Mouse (Mus musculus): ENCODE measurements around the gene Serpini1. TPM values are rescaled to one million over a fixed set of nuclear protein-coding genes. Genes with fewer than 3 reads are reported as not detected.
"Not testable (repeated sequence)": the region's sequence is repeated elsewhere in the genome, so short reads cannot be mapped to it uniquely, and the experiment has no call there.

Gene Serpini1
- total RNA-seq, 1 experiment from 2014 or later = 12.5 TPM

DNA sequence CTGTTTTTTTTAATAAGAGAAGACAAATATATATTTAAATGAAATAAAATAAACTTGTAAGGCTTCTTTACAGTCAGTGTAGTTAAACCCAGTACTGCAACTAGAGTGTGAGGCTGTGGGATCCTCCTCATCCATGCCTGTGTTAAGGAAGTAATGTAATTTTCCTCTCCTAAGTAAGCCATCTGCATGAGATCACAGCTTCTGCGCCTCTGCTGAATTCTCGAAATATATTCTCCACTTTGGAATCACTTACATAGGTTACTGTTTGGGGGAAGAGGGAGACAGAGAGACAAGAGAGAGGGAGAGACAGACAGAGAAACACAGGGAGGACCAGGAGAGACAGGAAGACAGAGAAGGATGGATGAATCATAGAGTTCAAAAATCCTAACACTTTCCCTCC lies 67.3 kb downstream of the Serpini1 start:
- no peak for ATAC-seq (replicated peaks in 1 of 2; ENCODE audit: insufficient read depth in 1 of 2, low FRiP score in 2 of 2, low TSS enrichment in 1 of 2, low read depth in 1 of 2, poor library complexity in 2 of 2, severe bottlenecking in 2 of 2)

DNA sequence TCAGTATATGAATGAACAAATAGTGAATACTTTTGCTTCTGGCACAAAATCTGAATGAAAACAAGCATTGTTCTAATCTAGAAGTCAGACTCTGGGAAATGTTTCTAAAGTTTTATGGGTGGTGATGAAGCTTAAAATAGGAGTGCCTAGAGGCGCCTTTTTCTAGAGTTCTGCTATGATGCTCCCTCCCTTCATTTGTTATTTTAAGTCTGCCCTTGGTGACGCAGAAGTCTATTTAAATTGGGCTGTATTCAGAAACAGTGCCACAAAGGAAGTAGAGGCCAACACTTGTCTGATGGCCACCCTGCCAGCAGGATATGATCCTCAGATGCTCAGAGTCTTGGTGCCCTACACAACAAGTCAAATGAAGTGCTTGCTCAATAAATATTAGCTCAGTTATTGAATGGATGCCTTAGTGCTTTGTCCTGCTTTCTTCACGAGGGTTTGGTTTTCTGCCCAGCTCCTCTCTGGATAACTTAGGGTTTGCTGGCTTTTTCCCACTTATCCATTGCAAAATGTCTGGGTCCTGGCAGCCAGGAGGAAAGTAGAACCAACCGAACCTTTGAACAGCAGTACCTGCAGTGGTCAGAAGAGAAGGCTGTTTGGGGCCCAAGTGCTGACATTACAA lies 73.8 kb downstream of the Serpini1 start:
- no peak for ATAC-seq (replicated peaks in 1 of 2; ENCODE audit: insufficient read depth in 1 of 2, low FRiP score in 2 of 2, low TSS enrichment in 1 of 2, low read depth in 1 of 2, poor library complexity in 2 of 2, severe bottlenecking in 2 of 2)

DNA sequence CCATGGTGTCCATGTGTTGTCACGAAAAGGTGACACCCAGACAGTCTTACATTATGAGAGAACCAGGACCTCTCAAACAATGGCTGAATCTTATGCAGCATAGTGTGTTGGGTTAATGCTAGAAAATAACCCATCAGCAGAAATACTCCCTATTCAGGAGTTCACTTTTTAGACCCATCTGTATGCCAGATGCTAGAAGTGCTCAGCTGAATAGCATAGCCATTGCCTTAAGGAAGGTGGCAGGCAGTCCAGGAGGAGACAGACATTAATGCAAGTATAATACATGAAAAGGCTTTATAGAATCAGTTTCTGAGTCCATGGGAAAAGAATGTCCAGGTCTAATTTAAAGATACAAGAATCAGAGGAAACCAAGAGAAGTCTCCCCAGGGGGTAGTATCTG lies 75.9 kb downstream of the Serpini1 start:
- no peak for ATAC-seq (replicated peaks in 1 of 2; ENCODE audit: insufficient read depth in 1 of 2, low FRiP score in 2 of 2, low TSS enrichment in 1 of 2, low read depth in 1 of 2, poor library complexity in 2 of 2, severe bottlenecking in 2 of 2)

DNA sequence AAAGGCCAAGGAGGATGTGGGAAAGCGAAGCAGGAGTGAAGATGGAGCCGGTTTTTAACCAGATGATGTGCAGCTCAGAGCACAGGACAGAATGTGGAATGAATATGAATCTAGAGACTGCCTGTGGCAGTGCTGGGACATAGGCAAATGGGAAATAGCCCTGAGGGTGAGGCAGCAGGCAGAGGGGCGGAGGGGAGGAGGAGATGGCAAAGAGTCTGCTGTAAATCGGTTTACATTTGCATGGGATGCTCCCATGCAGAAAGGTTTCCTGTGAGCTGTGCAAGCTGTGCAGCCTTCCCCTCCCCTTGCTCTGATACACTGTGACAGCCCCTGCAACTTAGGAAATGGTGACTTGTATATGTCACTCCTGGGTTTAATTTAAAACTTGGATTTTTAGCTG lies 76.3 kb downstream of the Serpini1 start:
- no peak for ATAC-seq (replicated peaks in 1 of 2; ENCODE audit: insufficient read depth in 1 of 2, low FRiP score in 2 of 2, low TSS enrichment in 1 of 2, low read depth in 1 of 2, poor library complexity in 2 of 2, severe bottlenecking in 2 of 2)

DNA sequence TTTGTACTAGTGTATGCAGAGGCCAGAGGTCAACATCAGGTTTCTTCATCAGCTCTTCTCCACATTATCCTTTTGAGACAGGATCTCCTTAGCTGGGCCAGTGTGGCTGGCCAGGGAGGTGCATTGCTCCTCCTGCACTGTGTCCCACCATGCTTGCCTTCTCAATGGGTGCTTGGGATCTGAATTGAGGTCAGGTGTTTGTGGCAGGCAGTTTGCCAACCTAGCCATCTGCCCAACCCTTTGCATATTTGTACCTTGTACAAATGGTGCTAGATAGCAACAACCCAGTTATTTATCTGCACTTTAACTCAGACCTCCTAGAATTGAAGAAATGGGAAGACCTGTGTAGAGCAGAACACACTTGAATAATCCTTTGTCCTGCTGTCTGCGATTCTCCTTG lies 78.3 kb downstream of the Serpini1 start:
- no peak for ATAC-seq (replicated peaks in 1 of 2; ENCODE audit: insufficient read depth in 1 of 2, low FRiP score in 2 of 2, low TSS enrichment in 1 of 2, low read depth in 1 of 2, poor library complexity in 2 of 2, severe bottlenecking in 2 of 2)

DNA sequence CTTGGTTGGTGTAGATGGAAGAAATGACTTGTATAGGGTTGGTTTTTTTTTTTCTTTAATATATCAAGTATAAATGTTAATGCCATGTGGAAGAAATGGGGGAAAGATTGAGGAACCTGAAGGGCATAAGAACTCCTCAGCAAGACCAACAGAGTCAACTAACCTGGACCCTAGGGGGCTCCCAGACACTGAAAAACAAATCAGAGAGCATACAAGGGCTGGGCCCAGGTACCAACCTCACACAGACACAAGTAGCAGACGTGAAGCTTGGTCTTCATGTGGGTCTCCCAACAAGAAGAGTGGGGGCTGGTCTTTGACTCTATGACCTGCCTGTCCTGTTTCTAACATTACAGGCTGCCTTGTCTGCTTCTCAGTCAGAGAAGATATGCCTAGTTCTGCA lies 82.2 kb downstream of the Serpini1 start:
- no peak for ATAC-seq (replicated peaks in 1 of 2; ENCODE audit: insufficient read depth in 1 of 2, low FRiP score in 2 of 2, low TSS enrichment in 1 of 2, low read depth in 1 of 2, poor library complexity in 2 of 2, severe bottlenecking in 2 of 2)

DNA sequence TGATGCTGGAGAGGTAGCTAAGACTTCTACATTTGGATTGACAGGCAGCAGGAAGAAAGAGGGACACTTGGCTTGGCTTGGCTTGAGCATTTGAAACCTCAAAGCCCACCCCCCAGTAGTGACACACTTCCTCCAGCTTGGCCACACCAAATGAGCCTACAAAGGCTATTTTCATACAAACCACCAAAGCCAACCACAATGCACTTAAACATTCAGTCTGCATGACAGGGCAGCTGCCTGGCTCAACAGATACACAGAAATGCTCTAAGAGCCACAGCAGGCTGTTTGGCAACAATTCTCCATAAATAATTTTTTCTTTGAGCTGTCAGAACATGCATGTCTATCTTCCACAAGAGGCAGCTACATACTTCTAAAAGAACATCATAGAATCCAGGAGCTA lies 90.2 kb downstream of the Serpini1 start:
- peak; percentile 98 to 99 for ATAC-seq (replicated peaks in 1 of 2; ENCODE audit: insufficient read depth in 1 of 2, low FRiP score in 2 of 2, low TSS enrichment in 1 of 2, low read depth in 1 of 2, poor library complexity in 2 of 2, severe bottlenecking in 2 of 2)

DNA sequence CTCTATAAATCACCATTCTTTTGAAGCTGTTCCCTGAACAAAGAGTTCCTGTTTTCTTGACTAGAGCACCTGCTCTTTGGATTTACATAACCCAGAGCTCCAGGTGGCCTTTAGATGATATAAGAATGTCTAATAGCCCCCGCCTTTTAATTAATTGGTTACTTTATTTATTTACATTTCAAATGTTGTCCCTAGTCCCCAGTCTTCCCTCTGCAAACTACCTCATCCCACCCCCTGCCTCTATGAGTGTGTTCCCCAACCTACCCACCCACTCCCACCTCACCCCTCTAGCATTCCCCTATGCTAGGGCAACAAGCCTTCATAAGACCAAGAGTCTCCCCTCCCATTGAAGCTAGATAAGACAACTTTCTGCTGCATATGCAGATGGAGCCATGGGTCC lies 90.9 kb downstream of the Serpini1 start:
- no peak for ATAC-seq (replicated peaks in 1 of 2; ENCODE audit: insufficient read depth in 1 of 2, low FRiP score in 2 of 2, low TSS enrichment in 1 of 2, low read depth in 1 of 2, poor library complexity in 2 of 2, severe bottlenecking in 2 of 2)

DNA sequence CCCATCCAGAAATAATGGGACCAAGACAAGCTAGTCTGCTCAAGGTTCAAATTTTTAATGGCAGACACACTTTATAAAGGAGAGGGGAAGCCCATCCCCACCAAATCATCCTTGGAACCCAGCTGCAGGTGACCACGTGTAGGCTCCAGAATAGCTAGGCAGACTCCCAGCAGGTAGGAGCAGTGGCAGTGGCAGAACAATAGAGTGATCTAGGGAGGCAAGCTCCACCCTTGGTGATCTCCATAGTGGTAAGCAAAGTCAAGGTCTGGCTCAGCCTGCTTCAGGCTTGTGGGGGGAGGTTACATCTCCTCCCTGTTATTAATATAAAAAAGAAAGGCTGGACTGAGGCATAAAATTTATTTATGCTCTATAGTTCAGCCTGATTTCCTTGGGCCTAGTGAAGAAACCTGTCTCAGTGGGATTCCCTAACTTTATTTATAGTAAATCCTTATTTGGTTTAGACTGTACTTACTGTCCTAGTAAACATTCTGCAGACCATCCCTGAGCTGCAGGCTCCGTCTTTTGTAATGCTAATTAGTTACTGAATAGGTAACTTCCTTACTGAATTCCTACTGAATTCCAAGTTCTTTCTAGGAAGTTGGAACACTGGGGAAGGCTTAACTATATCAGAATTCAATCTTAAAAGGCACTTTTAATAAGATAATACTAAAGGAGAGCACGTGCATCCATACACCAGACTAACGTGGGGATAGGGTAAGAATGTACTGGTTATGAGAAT lies 93.2 kb downstream of the Serpini1 start:
- ATAC-seq (replicated peaks in 1 of 2; ENCODE audit: insufficient read depth in 1 of 2, low FRiP score in 2 of 2, low TSS enrichment in 1 of 2, low read depth in 1 of 2, poor library complexity in 2 of 2, severe bottlenecking in 2 of 2) = not testable (repeated sequence)

DNA sequence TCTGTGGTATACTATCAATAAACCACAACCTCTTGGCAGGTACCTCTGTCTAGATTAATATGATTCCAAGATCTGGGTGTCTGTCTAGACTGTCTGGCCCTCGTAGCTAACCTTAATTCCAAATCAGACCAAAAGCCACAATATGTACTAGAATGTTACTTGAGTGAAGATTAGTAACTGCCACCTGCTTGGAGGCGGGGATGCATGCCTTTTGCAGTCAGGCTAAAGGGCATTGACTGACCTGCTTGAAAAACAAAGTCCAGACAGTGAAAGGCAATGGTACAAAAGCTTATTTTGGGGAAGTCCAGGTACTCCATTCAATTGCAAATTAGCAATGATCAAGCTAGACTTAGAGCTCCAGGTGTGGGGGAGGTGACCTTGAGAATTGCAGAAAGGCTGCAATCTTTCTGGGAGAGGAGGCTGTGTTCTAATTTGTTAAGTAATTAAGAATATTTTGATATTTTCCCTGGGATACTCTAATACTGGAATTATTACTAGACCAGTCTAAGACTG lies 94.3 kb downstream of the Serpini1 start:
- no peak for ATAC-seq (replicated peaks in 1 of 2; ENCODE audit: insufficient read depth in 1 of 2, low FRiP score in 2 of 2, low TSS enrichment in 1 of 2, low read depth in 1 of 2, poor library complexity in 2 of 2, severe bottlenecking in 2 of 2)

DNA sequence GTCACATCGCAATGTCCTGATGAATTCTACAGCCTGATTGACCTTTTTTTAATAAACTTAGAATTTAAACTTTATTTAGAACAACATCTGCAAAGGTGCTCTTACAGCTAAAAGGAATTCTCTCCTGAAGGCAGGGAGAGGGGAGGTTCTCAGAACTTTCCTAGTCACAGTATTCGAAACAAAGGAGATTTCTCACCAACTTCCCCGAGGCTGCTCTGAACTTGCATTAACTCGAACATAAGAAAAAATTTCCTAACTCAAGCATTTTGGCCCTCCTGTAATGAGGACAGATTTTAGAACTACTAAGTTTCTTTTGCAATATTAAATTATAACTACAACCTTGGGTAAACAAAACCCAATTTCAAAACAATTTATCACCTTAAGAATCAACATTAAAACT lies 96.6 kb downstream of the Serpini1 start:
- ATAC-seq (replicated peaks in 1 of 2; ENCODE audit: insufficient read depth in 1 of 2, low FRiP score in 2 of 2, low TSS enrichment in 1 of 2, low read depth in 1 of 2, poor library complexity in 2 of 2, severe bottlenecking in 2 of 2) = not testable (repeated sequence)

DNA sequence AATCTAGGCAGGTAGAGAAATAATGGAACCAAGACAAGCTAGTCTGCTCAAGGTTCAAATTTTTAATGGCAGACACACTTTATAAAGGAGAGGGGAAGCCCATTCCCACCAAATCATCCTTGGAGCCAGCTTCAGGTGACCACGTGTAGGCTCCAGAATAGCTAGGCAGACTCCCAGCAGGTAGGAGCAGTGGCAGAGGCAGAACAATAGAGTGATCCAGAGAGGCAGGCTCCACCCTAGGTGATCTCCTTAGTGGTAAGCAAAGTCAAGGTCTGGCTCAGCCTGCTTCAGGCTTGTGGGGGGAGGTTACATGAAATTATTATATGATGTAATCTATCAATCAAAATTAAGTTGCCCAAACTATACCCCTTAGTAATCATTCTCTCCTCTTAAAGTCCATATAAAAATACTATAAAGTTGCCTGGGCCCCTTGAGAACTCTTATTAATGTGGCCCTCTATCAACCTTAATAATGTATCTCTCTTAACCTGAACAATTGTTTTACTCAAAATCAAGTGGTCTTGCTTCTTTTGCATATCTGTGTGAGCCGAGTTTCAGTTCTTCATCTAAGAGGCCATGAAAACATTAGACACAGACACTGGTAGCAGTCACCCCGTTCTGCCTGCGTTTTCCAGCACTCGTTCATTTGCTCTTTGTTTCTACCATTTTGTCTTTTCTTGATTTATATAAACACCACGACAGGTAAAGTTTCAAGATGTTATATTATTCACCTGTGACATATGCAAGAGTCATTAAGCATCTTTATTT lies 98.4 kb downstream of the Serpini1 start:
- ATAC-seq (replicated peaks in 1 of 2; ENCODE audit: insufficient read depth in 1 of 2, low FRiP score in 2 of 2, low TSS enrichment in 1 of 2, low read depth in 1 of 2, poor library complexity in 2 of 2, severe bottlenecking in 2 of 2) = no peak

DNA sequence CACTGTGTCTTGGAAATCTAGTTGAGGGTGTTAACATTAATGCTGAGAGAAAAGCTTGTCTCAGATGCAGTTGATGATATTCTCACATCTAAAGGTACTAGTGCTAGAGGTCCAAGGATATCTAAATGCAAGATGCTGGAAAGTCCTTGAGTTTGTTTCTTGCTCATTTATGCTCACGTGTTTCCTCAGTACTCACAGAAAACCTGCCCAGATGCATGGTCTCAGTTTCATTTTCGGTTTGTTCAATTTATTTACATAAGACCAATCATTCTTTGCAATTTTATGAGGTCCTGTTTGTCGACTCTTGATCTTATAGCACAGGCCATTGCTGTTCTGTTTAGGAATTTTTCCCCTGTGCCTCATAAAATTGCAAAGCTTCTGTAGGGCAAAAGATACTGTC lies 109.6 kb downstream of the Serpini1 start:
- ATAC-seq (replicated peaks in 1 of 2; ENCODE audit: insufficient read depth in 1 of 2, low FRiP score in 2 of 2, low TSS enrichment in 1 of 2, low read depth in 1 of 2, poor library complexity in 2 of 2, severe bottlenecking in 2 of 2) = no peak

DNA sequence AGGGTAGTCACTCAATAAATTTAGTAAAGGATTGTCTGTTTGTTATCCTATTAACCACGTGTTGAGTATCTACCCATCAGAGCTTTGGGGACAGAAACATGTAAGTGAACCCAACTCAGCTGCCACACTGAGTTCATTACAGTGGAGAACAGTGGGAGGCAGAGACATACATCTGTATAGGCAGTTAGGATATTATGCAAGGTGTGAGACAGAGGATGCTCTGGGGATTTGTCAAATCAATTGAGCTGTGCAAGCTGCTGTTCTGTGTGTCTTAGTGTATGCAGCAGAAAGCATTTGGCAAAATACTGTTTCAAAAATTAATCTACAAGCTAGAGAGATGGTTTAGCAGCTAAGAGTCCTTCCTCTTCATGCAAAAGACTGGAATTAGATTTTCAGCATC lies 113.1 kb downstream of the Serpini1 start:
- no peak for ATAC-seq (replicated peaks in 1 of 2; ENCODE audit: insufficient read depth in 1 of 2, low FRiP score in 2 of 2, low TSS enrichment in 1 of 2, low read depth in 1 of 2, poor library complexity in 2 of 2, severe bottlenecking in 2 of 2)

DNA sequence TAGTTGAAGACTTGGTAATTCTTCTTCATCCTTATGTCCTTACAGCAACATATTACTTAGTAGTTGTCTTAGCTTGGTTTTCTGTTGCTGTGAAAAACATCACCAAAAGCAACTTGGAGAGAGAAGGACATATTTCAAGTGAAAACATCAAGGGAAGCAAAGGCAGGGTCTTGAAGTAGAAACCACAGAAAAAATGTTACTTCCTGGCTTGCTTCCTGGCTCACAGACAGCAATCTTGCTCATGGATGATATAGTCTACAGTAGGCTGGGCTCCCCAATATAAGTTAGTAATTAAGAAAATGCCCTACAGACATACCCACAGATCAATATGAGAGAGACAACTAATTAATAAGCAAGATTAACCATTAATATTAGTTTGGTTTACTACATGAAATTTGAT lies 125.5 kb downstream of the Serpini1 start:
- ATAC-seq (replicated peaks in 1 of 2; ENCODE audit: insufficient read depth in 1 of 2, low FRiP score in 2 of 2, low TSS enrichment in 1 of 2, low read depth in 1 of 2, poor library complexity in 2 of 2, severe bottlenecking in 2 of 2) = peak; percentile 56 to 67; a peak in 2 of 4 replicates

DNA sequence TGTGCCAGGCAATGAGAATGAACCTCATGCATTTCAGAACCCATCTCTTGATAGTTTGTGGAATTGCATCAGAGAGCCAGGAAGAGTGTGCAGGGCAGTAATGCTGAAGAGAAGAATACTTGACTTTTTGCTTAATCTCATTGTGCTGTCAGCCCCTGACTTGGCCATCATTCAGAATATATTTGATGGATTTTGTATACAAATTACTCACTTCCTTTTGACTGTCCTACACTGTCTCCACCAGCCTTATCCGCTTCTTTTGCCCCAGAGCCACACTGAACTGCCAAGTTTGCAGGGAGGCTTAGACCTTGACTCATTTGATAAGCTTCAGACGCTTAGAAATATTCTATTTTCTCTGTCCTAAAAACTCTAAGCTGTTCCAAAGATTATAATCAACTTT lies 129.4 kb downstream of the Serpini1 start:
- no peak for ATAC-seq (replicated peaks in 1 of 2; ENCODE audit: insufficient read depth in 1 of 2, low FRiP score in 2 of 2, low TSS enrichment in 1 of 2, low read depth in 1 of 2, poor library complexity in 2 of 2, severe bottlenecking in 2 of 2)

DNA sequence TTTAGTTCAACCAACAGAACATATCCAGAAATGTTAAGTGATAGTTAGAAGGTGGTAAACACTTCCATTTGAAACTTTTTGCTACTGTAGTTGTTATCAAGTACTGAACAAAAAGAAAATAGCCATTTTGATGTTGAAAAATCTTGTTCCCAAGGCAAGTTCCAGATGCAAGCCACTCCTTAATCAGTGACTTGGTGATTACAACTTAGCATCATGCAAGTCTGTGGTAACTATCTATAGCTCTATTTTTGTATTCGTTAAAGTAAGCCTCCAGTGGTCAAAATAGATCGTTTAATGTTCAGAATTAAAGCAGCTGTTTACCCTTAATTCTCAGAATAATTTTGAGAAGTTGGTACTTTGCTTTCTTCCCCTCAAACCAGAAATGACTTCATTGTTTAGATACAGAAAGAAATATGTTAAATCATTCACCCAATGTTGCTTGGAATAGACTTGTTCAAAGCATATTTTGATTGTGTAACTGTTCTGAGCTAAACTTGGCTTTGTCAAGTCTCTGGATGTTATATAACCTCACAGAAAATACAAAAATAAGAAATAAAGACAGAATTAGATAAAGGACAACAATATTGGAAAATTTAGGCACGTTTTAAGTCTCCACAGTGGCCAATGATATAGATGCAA lies 130.0 kb downstream of the Serpini1 start:
- no peak for ATAC-seq (replicated peaks in 1 of 2; ENCODE audit: insufficient read depth in 1 of 2, low FRiP score in 2 of 2, low TSS enrichment in 1 of 2, low read depth in 1 of 2, poor library complexity in 2 of 2, severe bottlenecking in 2 of 2)

DNA sequence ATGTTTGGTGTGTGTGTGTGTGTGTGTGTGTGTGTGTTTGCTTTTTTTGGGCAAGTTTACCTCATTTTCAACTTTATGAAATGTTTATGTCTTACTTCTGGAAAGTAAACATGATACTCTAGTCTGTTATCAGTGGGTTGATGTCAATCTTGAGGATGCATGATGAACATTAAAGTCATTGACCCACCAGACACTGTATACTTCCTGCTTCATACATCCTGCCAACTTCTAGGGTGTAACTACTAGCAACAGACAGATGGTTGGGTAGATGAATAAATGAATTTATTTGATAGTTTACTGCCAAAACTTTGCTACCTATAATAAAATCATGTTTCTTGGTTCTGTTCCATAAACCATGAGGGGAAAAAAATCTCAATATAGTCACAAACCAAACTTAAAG lies 133.0 kb downstream of the Serpini1 start:
- no peak for ATAC-seq (replicated peaks in 1 of 2; ENCODE audit: insufficient read depth in 1 of 2, low FRiP score in 2 of 2, low TSS enrichment in 1 of 2, low read depth in 1 of 2, poor library complexity in 2 of 2, severe bottlenecking in 2 of 2)

Measured in hematopoietic stem cell, adult 5-6 weeks (primary cell).